Mouse (Mus musculus): ENCODE measurements around the gene Ccdc85b. TPM values are rescaled to one million over a fixed set of nuclear protein-coding genes. Genes with fewer than 3 reads are reported as not detected.

The Ccdc85b gene
- polyA plus RNA-seq, 1 experiment from 2014 or later: 10.0 TPM

DNA sequence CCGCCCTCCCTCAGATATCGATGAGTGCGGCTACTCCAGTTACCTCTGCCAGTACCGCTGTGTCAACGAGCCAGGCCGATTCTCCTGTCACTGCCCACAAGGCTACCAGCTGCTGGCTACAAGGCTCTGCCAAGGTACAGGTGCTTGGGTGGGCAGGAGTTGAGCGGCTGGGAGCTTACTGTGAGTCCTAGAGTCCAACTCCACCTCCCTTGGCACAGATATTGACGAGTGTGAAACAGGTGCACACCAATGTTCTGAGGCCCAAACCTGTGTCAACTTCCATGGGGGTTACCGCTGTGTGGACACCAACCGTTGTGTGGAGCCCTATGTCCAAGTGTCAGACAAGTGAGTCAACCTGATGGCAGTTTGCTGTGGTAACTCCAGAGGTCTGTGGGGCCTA is 22.3 kb upstream of the Ccdc85b start:
- Histone ChIP-seq H3K4me1 (ENCODE audit: insufficient read depth) (peaks cover 7% of the 10 kb centered on the region; the same call in 1 of the 2 replicates), H3K4me3 (ENCODE audit: low read depth, low read length) (no peak overlapping the region), H3K9me3 (ENCODE audit: low read depth, low read length) (no peaks in the 10 kb centered on the region), H3K36me3 (ENCODE audit: insufficient read depth) (peaks cover 83% of the 10 kb centered on the region), H3K27ac (ENCODE audit: low read depth) (no peak overlapping the region), H3K27me3 (ENCODE audit: insufficient read depth, low read length) (no peaks in the 10 kb centered on the region), H3K4me2 (no peak overlapping the region), H3K9ac (no peak overlapping the region)
- no peak for DNase-seq
- no peak for ATAC-seq (ENCODE audit: insufficient read depth)
- TF ChIP-seq CTCF (IDR thresholded peaks at IDR 0.05; ENCODE audit: low read depth): no peak
- WGBS: 87% methylated on average over 10 of the region's 10 CpGs

DNA sequence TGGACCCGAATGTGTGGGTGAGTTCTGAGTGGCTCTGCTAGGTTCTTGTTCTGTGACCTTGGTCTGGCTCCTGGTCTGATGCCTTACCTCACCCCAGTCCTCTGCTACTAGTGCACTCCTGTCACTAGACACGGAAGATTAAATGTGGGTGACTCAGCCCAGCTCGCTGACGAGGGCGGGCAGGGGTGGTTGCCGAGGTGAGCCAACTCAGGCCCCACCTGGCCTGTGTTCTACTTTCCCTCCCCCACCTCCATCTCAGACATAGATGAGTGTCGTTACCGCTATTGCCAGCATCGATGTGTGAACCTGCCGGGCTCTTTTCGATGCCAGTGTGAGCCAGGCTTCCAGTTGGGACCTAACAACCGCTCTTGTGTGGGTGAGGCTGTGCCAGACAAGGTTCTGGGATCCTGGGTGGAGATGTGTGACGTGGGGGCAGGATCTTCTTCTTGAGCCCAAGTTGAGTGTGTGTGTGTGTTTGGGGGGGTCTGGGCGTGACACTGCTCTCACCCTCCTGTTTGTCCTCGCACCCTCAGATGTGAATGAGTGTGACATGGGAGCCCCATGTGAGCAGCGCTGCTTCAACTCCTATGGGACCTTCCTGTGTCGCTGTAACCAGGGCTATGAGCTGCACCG is 20.1 kb upstream of the Ccdc85b start:
- no peaks in the 10 kb centered on the region for H3K27me3 ChIP-seq (ENCODE audit: insufficient read depth, low read length)
- H3K9me3 ChIP-seq (ENCODE audit: low read depth, low read length): no peaks in the 10 kb centered on the region
- ATAC-seq (ENCODE audit: insufficient read depth) (no peak), DNase-seq (no peak)
- no peak for TF ChIP-seq CTCF (IDR thresholded peaks at IDR 0.05; ENCODE audit: low read depth)
- H3K4me3 ChIP-seq (ENCODE audit: low read depth, low read length): no peak overlapping the region
- H3K36me3 ChIP-seq (ENCODE audit: insufficient read depth): peaks cover 61% of the 10 kb centered on the region
- peaks cover 9% of the 10 kb centered on the region; the same call in 1 of the 2 replicates for H3K4me1 ChIP-seq (ENCODE audit: insufficient read depth)
- H3K4me2 ChIP-seq: no peak overlapping the region
- 87% methylated on average over 18 of the region's 18 CpGs for WGBS
- no peak overlapping the region for H3K27ac ChIP-seq (ENCODE audit: low read depth)
- no peak overlapping the region for H3K9ac ChIP-seq

DNA sequence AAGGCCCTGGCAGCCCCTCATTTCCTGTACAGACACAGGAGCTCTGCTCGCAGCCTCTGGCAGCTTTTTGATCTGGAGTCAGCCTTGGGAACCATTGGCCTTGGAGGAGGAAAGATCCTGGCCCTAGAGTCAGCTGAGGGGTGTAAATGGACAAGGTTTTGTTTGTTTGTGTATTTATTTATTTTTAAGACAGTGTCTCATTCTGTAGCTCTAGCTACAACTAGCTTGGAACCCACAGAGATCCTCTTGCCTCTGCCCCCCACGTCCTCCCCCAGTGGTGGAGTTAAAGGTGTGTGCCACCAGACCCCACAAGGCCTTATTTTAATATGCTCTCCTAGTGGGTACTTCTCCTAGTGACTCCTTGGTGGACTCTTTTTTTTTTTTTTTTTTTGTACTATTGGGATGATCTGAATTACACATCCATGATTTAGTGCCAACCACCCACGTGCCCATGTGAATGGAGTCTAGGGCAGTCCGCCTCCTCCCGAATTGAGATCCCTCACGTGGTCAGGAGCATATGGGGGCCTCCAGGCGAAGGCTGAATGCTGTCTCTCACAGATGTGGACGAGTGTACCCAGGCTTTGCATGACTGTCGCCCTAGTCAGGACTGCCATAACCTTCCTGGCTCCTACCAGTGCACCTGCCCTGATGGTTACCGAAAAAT is 19.4 kb upstream of the Ccdc85b start:
- H3K9ac ChIP-seq: no peak overlapping the region
- no peaks in the 10 kb centered on the region for H3K9me3 ChIP-seq (ENCODE audit: low read depth, low read length)
- H3K36me3 ChIP-seq (ENCODE audit: insufficient read depth): peaks cover 54% of the 10 kb centered on the region
- H3K4me3 ChIP-seq (ENCODE audit: low read depth, low read length): no peak overlapping the region
- TF ChIP-seq CTCF (IDR thresholded peaks at IDR 0.05; ENCODE audit: low read depth): no peak
- WGBS: 84% methylated on average over 10 of the region's 10 CpGs
- no peak overlapping the region for H3K27ac ChIP-seq (ENCODE audit: low read depth)
- H3K4me1 ChIP-seq (ENCODE audit: insufficient read depth): peaks cover 9% of the 10 kb centered on the region; the same call in 1 of the 2 replicates
- DNase-seq: no peak
- H3K4me2 ChIP-seq: no peak overlapping the region
- ATAC-seq (ENCODE audit: insufficient read depth): no peak
- H3K27me3 ChIP-seq (ENCODE audit: insufficient read depth, low read length): no peaks in the 10 kb centered on the region

DNA sequence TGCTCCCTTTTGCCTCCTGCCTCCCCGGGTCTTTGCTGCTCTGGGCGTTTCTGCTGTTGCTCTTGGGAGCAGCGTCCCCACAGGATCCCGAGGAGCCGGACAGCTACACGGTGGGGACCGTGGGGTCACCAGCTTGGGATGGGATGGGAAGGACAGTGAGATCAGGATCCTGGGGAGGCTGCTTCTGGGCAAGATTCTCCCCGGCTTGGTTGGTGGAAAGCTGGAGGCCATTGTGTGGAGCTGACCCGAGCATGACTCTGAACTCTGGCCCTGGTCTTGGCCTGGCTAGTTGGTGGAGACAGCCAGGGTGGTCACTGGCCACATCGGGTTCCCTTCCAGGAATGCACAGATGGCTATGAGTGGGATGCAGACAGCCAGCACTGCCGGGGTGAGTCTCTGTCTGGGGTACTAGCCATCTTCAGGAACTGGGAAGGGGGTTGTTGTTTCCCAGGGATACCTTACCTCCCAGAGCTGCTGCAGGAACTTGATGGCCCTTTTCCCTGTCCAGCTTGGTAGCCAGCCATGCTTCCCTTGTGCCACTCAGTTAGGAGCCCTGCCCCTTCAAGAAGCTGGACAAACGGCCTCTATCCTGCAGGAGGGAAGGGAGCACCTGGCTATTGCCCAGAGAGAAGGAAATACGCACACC is 17.5 kb upstream of the Ccdc85b start:
- H3K27me3 ChIP-seq (ENCODE audit: insufficient read depth, low read length): peaks cover under 1% of the 10 kb centered on the region; the same call in 1 of the 2 replicates
- H3K36me3 ChIP-seq (ENCODE audit: insufficient read depth): peaks cover 37% of the 10 kb centered on the region
- peak overlapping the region; percentile 88 for H3K4me2 ChIP-seq
- ATAC-seq (ENCODE audit: insufficient read depth) (peak; percentile 20; the same call in 1 of the 2 replicates), DNase-seq (peak; percentile 39)
- WGBS: 11% methylated on average over 13 of the region's 13 CpGs
- H3K9me3 ChIP-seq (ENCODE audit: low read depth, low read length): no peaks in the 10 kb centered on the region
- H3K9ac ChIP-seq: peak overlapping the region; percentile 76
- TF ChIP-seq CTCF (IDR thresholded peaks at IDR 0.05; ENCODE audit: low read depth): no peak
- H3K4me1 ChIP-seq (ENCODE audit: insufficient read depth): peaks cover 9% of the 10 kb centered on the region; the same call in 1 of the 2 replicates
- H3K4me3 ChIP-seq (ENCODE audit: low read depth, low read length): peak overlapping the region; percentile 64
- peak overlapping the region; percentile 86 for H3K27ac ChIP-seq (ENCODE audit: low read depth)

DNA sequence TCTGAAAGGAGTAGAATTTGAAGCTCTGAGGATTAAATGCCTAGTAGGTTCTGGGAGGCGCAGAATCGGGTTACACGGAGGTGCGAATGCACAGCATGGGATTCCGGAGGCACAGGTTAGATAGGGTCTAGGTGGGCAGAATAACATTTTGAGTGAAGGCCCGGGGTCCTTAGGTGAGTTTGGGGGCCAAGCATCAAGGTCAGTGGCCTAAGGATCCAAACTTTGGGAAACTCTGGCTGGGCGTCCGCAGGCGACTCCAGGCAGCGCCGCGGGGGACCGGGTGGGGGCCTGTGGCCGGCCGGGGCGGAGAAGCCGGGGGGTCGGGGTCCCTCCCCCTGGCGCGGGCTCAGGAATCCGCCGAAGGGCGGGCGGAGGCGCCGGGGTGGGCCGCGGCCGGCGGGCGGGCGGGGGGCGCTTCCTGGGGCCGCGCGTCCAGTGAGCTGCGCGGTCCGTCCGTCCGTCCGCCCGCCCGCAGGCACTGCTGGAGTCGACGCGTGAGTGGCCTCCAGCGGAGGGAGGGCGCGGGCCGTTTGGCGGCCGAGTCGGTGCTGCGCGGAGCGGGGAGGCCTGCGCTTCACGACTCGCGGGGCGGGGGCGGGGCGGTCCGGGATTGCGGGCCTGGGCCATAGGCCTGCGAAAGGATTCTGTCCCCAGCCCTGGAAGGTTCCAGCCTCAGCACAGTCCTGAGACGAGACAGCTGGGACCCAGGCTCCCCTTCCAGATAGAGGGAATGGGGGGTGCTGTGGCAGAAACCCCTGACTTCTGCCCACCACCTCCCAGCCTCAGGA is 16.8 kb upstream of the Ccdc85b start:
- H3K36me3 ChIP-seq (ENCODE audit: insufficient read depth): peaks cover 30% of the 10 kb centered on the region
- WGBS: under 1% methylated on average over 65 of the region's 68 CpGs

DNA sequence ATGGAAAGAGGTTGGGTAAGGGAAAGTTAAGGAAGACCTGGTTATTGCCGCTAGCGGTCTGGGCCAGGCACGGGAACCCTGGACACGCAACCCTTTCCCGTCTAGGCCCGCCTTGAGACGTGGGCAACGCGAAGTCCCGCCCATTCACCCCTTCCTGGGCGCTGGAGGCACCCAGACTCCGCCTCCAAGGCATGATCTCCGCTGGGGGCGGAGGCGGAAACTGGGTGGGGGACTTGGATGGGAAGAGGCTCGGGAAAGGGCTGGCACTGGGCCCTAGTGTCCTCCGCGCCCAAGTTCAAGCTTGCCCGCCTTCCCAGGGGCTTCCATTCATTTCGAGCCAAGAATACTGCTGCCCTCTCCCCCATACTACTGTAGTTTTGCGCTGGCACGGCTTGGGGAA is 16.0 kb upstream of the Ccdc85b start, which contains the start of gene Efemp2:
Efemp2 (plus strand) TSS at position 235 of the 400 bp plus-strand sequence.
- Histone ChIP-seq H3K4me3 (ENCODE audit: low read depth, low read length) (peak within 1 kb of the TSS; percentile 64), H3K9ac (peak within 1 kb of the TSS; percentile 76), H3K4me1 (ENCODE audit: insufficient read depth) (peaks cover 9% of the 10 kb centered on the region; the same call in 1 of the 2 replicates), H3K9me3 (ENCODE audit: low read depth, low read length) (no peaks in the 10 kb centered on the region), H3K27ac (ENCODE audit: low read depth) (peak within 1 kb of the TSS; percentile 86), H3K4me2 (peak within 1 kb of the TSS; percentile 88), H3K36me3 (ENCODE audit: insufficient read depth) (peaks cover 23% of the 10 kb centered on the region), H3K27me3 (ENCODE audit: insufficient read depth, low read length) (peaks cover 2% of the 10 kb centered on the region; the same call in 1 of the 2 replicates)
- ATAC-seq (ENCODE audit: insufficient read depth): peak; percentile 78
- under 1% methylated on average over 22 of the region's 22 CpGs for WGBS
- TF ChIP-seq CTCF (IDR thresholded peaks at IDR 0.05; ENCODE audit: low read depth): 0 out of 2 replicates have a peak, but pooled peaks have one; percentile 24
- peak; percentile 96 for DNase-seq

More for the DNA sequence above, 16.8 kb upstream of the Ccdc85b start:
- TF ChIP-seq CTCF (IDR thresholded peaks at IDR 0.05; ENCODE audit: low read depth): no peak
- peak overlapping the region; percentile 76 for H3K9ac ChIP-seq
- ATAC-seq (ENCODE audit: insufficient read depth) (peak; percentile 74), DNase-seq (peak; percentile 79)
- no peaks in the 10 kb centered on the region for H3K9me3 ChIP-seq (ENCODE audit: low read depth, low read length)
- H3K4me2 ChIP-seq: peak overlapping the region; percentile 88
- H3K4me3 ChIP-seq (ENCODE audit: low read depth, low read length): peak overlapping the region; percentile 64
- peak overlapping the region; percentile 86 for H3K27ac ChIP-seq (ENCODE audit: low read depth)
- peaks cover 9% of the 10 kb centered on the region; the same call in 1 of the 2 replicates for H3K4me1 ChIP-seq (ENCODE audit: insufficient read depth)
- H3K27me3 ChIP-seq (ENCODE audit: insufficient read depth, low read length): peaks cover 2% of the 10 kb centered on the region; the same call in 1 of the 2 replicates

Data from lung, embryonic 14.5 days (tissue).